Mouse (Mus musculus): ENCODE measurements around the gene Mylk4. TPM values are rescaled to one million over a fixed set of nuclear protein-coding genes. Genes with fewer than 3 reads are reported as not detected.

Gene Mylk4
- total RNA-seq (2015; ENCODE audit: low replicate concordance): 0.21 TPM in 1 of 2 replicates, not detected in the other
- total RNA-seq (2017; ENCODE audit: low replicate concordance): not detected in 2 replicates

DNA sequence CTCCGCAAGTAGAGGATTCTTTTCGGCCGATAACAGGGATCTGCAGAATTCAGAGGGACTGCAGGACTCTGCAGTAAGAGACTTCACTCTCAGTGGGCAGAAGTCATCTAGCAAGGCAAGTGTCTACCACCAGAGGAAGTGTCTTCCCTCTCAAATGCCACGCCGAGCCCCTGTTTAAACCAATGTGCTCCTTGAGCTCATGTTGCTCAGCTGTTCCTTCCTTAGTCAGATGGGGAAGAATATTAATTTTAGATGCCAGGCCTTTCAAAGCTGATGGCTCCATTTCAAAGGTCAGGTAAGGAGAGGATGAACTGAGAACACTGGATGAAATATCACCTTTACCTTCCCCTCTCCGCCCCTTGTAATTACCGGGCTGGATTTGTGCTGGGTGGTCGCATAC is at the start of gene Mylk4:
Gene Mylk4, minus strand, starts transcription at position 139 of the 400 bp plus-strand sequence.
- ATAC-seq (replicated peaks; ENCODE audit: low FRiP score, poor library complexity, severe bottlenecking): no peak

DNA sequence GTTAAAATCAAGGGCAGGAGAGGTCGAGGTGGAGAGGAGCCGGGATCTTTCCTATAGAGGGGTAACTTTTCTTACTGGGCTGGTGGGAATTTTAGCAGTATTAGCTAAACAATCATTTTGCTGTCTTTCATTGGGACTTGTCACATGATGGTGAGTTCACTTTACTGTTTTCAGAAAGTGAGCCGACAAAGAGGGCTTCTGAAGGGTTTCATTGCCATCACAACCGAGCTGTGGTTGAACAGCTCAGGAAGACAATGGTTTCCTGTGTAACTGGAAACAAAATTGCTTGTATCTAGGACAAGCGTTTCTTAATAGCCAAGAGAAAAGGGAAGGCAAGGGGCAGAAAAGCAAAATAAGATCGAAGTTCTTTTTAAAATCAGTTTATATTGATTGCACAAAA is 49.5 kb upstream of the Mylk4 start:
- no peak for ATAC-seq (replicated peaks; ENCODE audit: low FRiP score, poor library complexity, severe bottlenecking)

DNA sequence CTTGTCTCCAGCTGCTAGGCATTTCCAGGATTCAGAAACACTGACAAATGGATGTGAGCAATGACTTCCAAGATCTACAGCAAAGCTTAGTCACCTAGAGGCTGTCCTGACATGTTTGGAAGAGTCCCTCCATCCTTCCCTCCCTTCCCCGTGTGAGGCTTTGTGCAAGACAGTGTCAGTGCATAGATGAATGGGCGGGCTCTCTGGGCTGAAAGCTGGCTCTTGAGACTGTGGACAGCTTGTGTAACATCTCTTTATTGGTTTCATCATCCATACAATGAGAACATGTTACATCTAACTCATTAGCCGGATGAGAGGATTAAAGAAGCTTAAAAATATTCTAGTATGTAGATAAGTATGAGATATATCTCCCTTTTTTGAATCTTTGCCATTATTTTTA is 49.0 kb upstream of the Mylk4 start:
- no peak for ATAC-seq (replicated peaks; ENCODE audit: low FRiP score, poor library complexity, severe bottlenecking)

DNA sequence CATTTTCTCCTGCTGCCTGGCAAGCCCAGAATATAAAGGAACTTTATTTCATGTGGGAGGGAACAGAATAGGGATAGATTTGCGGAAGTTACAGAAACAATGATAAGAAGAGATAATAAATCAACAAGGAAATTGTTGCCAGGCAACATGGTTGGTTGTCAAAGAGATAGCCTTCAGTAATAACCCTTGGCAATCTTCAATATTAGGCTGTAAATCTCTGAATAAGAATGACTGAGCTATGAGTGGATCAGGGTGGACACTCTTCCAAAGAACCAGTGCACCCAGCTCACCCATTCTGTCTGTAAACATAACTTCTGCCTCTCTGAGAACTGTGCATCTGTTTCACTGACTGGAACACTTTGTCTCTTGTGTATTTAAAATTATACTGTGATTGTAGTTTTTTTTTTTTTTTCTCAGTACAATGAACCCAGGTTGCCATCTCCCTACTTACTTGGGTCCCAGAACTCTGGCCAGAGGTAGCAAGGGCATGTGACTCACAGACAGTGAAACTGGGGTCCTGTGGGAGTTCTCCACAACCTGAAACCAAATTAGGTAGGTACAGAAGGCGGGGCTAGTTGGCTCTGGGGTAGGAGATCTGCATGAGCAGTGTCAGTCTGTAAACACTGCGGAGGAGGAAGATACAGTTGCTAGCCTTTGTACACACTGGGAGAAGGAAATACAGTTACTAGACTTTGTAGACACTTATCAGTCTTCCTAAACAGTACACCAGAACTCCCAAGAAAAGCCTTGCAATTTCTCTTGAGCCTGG is 47.9 kb upstream of the Mylk4 start:
- ATAC-seq (replicated peaks; ENCODE audit: low FRiP score, poor library complexity, severe bottlenecking): no peak

DNA sequence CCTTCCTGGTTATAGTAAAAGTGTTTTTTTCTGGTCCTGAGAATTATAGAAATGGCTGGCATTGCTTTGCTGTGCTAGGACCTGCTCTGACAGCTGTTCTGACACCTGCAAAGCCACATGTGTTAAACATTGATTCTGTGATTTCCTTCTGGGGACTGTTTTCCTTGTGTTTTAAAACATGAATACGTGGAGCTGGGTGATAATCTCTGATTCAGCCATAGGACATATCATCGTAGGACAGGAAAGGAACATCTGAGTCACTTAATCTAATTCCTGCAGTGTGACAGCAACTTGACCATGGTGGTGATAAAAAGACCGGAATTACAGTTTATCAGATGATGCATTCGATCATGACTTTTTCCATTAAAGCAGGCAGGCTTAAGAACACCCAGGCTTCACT is 45.1 kb upstream of the Mylk4 start:
- no peak for ATAC-seq (replicated peaks; ENCODE audit: low FRiP score, poor library complexity, severe bottlenecking)

DNA sequence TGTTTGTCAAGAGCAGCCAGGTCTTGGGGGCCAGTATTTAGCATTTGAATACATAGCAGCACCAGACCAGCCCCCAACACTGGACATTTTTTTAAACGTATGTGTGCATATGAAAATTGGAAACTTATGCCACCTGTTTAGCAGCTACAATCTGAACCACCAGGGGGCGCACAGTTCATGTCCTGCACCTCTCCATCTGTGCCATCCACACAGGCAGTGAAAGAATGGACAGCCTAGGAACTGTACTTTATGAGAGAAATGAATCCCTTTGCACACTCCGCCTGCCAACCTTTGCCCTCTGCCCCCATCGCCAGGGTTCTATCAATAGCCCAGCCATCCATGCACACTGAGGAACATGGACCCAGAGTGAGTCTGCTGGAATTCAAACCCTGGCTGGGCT is 44.2 kb upstream of the Mylk4 start:
- peak; percentile 80 for ATAC-seq (replicated peaks; ENCODE audit: low FRiP score, poor library complexity, severe bottlenecking)

DNA sequence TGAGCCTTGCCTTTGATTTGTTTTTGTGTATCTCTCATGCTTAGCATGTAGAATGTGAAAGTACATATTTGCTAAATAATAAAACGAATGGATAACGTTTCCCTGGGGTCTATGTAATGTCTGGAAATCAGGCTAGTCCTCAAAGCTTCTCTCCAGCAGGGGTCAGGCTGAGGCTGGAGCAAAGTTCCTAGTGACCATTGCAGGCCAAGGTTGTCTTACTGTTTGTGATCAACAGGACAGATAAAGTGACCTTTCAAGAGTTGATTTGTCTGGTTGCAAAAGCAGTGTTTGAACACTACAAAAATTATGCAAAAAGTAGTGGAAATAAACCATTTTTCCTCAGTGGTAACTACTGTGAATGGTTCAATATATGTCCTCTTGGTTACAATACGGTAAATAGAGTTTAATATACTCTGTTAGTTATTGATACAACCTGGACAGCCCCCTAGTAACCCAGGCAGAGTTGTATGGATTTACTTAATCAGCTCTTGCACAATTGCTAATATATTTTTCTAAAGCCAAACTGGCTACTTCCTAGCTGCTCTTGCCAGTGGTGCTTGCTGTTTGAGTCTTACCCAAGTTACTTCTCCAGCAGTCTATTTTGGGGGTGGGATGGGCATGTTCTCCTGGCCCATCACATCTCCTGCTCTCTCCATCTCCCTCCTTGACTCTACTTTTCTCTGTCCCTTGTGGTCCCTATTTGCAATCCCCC is 43.5 kb upstream of the Mylk4 start:
- 0 out of 2 replicates have a peak, but pooled peaks have one; percentile 35 for ATAC-seq (replicated peaks; ENCODE audit: low FRiP score, poor library complexity, severe bottlenecking)

DNA sequence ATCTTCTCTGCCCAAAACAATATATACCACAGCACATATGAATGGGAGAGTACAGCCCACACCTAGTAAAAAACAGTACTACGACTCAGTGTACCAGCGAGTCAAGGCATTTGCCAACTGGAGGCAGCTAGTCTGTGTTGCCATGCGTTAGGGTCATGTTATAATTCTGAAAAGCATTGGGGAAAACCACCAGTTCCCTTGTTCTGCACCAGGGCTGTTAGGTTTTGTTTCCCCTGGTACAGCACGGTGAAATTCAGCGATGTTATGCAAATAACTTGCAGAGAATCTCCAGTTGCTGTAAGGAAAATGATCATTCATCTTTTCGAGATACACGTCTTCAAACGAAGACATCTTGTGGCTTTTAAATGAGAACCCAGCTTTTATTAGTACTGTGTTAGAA is 41.8 kb upstream of the Mylk4 start:
- ATAC-seq (replicated peaks; ENCODE audit: low FRiP score, poor library complexity, severe bottlenecking): no peak

DNA sequence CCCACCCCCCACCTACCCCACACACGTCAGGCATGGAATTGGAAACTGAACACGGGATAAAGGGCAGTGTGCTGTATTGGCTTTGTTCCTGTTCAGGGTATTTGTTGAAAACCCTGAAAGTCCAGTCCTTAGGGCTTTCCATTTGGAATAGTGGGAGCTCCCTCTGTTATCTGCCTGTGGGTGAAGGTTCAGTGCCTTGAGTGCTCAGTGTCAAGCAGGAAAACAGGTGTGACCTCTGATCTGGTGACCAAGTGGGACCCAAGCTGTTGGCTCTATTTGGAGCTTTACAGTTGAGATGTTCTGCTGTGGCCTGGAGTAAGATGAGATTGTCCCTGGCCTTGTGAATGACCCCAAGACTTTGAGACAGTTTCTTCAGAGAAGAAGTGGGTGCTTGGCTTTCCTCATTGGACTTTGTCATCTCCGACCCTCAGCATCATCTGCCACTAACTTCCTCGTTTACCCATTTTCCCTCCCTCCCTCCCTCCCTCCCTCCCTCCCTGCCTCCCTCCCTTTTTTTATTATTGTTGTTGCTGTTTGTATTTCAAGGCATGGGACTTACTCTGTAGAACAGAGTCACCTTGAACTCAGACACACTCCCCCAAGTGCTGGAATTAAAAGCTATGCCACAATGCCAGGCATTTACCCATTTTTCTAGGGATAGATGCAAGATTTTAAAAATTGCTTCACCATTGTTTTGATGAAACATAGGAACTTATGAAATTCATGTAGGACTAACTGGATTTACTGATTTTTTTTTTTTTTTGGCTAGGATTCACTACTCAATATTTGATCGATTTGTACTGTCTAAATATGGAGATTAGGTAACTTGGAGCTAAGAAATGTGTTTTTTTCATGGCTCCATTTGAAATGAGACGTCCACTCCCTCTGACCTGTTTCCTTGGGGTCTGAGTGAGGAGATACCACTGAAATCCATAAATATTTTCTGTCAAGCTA is 40.9 kb upstream of the Mylk4 start:
- ATAC-seq (replicated peaks; ENCODE audit: low FRiP score, poor library complexity, severe bottlenecking): no peak

DNA sequence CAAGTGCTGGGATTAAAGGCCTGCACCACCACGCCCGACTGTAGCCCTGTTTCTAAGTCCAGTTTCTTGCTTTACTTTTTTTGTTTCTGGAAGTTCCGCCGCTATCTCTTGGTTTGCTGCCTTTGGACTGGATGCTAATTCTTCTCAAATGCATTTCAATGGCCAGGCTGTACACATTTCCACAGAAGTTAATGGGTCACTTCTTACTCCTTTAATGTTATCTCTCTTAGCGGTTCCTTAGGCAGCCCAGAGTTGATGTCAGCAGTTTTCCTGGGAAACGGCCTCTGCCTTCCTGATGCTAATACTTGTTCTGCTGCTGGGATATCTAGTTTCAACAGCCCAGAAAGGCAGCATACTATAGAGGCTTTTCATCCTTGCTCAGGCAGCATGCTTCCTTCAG is 39.4 kb upstream of the Mylk4 start:
- ATAC-seq (replicated peaks; ENCODE audit: low FRiP score, poor library complexity, severe bottlenecking): no peak

DNA sequence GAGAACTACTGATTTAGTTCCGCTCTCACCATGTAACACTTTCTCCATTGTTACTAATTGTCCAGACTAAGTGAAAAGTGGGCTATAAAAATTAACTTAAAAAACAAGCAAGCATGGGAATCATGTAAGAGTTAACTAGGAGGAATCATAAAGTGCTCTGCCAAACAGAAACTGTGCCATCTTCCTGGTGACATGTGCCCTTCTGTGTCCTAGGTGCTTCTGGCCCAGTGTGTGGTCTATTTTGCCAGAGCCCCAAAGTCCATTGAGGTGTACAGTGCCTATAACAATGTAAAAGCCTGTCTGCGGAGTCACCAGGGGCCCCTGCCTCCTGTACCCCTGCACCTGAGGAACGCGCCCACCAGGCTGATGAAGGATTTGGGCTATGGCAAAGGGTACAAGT is 37.9 kb upstream of the Mylk4 start:
- no peak for ATAC-seq (replicated peaks; ENCODE audit: low FRiP score, poor library complexity, severe bottlenecking)

DNA sequence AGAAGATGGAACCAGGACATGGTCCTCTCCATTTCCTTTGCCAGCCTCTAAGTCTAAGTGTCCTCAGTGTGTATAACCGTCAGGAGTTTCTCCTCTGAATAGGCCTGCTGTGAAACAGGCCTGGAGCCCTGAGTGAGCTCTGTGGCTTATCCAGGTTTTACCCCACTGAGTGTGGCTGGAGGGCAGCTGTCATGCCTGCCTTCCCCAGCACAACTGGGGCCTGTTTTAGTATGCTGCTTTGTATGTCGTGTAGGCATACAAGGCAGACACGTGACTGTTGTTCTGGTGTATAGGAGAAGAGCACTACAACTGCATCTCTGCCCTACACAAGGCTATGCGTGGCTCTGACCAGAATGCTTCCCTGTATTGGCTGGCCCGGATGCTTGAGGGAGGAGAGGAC is 36.2 kb upstream of the Mylk4 start:
- no peak for ATAC-seq (replicated peaks; ENCODE audit: low FRiP score, poor library complexity, severe bottlenecking)

DNA sequence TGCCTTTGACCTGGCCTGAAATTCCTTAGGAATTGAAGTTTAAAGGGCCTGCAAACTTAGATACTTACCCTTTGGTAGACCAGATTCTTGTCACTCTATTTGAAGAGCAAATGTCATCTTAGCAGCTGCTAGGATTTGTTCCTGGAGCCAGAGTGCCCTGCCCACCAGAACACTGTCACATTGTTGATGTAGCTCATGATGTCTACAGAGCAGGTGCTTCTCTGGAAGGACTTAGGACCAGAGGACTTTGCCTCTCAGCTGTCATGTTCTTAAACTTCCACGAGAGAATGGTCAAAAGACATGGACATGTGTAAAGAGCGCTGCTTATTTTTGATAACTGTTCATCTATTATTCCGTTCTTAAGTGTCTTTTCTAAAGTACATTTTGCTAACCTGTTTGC is 35.5 kb upstream of the Mylk4 start:
- ATAC-seq (replicated peaks; ENCODE audit: low FRiP score, poor library complexity, severe bottlenecking): no peak

DNA sequence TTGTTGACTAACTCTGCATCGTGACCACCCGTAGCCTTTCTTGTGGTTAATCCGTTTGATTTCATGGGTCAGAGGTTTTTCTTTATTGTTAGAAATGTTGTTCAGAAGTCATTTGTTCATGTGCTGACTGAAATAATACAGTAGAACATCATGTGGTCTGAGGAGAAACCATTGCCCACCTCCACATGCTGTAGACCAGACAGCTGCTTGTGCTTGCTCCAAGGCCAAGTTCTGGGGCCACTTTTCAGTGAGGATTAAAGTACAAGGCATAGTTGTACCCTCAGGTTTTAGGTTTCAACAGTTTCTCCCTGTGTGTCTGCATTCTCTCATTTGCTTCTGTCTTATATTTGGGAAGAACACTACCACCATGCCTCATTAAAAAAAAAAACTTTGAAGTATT is 23.9 kb upstream of the Mylk4 start:
- no peak for ATAC-seq (replicated peaks; ENCODE audit: low FRiP score, poor library complexity, severe bottlenecking)

DNA sequence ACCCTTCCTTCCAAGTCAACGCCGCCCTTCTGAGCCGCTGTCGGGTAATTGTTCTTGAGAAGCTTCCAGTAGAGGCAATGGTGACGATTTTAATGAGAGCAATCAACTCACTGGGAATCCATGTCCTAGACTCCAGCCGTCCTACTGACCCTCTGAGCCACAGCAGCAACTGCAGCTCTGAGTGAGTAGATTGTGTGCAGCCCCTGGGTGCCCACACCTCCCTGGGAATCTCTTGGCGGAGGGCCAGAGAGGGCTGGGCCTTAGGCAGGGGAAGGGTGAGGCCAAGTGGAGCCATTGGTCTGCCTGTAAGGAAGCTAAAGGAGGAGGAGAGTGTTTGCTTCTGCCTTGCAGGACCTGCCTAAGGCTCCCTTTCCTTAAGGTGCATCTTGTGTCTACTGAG is 23.1 kb upstream of the Mylk4 start:
- ATAC-seq (replicated peaks; ENCODE audit: low FRiP score, poor library complexity, severe bottlenecking): no peak

DNA sequence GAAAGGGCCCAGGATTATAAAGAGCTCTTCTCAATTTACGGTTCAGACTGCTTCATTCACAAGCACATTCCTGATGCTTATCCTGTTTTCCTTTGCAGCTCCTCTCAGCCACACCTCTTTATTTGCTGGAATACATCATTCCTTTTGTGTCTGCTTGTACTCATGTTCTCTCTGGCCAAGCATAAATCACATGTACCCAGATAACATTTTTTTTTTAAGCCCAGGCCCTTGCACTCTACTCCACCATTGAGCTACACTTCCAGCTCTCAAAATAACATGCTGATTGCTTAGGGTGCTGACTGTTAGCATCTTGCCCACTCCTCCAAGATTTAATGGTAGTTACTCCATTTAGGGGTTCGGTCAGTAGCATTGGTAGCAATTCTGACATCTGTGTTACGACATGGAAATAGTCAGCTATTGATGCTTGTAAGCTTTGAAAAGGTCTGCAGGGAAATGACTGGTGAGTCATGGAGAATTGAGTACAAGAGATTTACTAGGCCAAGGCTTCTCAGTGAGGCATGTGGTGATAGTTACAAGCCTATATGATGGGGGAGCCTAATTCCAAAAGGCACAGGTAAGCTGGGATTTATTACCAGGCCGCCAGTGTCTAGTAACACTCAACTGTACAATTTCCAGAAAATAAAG is 20.1 kb upstream of the Mylk4 start:
- ATAC-seq (replicated peaks; ENCODE audit: low FRiP score, poor library complexity, severe bottlenecking): no peak

DNA sequence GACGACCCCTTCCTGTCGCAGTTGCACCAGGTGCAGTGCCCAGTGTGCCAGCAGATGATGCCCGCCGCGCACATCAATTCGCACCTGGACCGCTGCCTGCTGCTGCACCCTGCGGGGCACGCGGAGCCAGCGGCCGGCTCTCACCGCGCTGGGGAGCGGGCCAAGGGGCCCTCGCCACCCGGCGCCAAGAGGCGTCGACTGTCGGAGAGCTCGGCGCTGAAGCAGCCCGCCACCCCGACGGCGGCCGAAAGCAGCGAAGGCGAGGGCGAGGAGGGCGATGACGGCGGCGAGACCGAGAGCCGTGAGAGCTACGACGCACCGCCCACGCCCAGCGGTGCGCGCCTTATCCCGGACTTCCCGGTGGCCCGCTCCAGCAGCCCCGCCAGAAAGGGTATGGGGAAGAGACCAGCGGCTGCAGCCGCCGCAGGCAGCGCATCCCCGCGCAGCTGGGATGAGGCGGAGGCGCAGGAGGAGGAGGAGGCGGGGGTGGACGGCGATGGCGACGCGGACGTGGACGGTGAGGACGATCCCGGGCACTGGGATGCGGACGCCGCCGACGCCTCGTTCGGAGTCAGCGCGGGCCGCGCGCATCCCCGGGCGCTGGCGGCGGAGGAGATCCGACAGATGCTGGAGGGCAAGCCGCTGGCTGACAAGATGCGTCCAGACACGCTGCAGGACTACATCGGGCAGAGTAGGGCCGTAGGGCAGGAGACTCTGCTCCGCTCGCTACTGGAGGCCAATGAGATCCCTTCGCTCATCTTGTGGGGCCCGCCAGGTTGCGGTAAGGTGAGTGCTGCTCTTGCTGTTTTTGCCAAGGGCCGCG is 18.7 kb upstream of the Mylk4 start, which contains the start of gene D930007J09Rik:
Gene D930007J09Rik, minus strand, starts transcription at position 591 of the 823 bp plus-strand sequence.
- ATAC-seq (replicated peaks; ENCODE audit: low FRiP score, poor library complexity, severe bottlenecking): peak; percentile 22; the same call in 1 of the 2 replicates

DNA sequence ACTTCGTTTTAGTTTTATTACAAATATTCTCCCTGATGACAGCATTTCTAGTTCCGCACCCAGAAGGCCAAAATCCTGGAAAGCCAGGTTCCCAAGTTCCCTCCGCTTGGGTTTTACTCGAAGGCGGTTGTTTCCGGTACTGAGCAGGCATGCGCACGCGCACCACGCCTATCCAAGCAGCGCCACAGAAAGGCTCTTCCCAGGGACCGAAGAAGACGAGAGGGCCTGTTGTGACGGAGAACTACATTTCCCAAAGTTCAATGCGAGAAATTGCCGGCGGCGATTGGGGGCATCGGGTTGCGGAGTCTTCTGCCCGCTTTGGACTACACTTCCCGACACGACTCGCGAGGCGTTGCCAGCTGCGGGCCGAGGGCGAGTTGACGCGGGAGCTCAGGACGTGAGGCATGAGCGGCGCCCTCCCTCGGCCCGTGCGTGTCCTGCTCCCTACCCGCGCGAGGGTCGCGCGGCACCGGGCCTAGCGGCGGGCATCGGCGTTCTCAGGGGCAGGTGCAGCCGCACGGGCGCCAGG is 18.0 kb upstream of the Mylk4 start, which contains the start of gene Wrnip1:
Gene Wrnip1, plus strand, starts transcription at position 346 of the 529 bp plus-strand sequence.
- peak; percentile 99 for ATAC-seq (replicated peaks; ENCODE audit: low FRiP score, poor library complexity, severe bottlenecking)
